Mouse (Mus musculus): ENCODE results near the gene Pdss2. TPM values are rescaled to one million over a fixed set of nuclear protein-coding genes. Genes with fewer than 3 reads are reported as not detected.

Gene Pdss2
- total RNA-seq, 2 experiments from 2014 or later, result 35.0 to 35.9 TPM

GRCm38 (mm10) chr10:43439492-43439941 is 218.2 kb downstream of the Pdss2 start:
- DNase-seq, result no peak

- no peak for DNase-seq
These were observed 218.8 kb downstream of the Pdss2 start for GRCm38 (mm10) chr10:43440050-43440449.

GRCm38 (mm10) chr10:43440981-43441740 is 219.9 kb downstream of the Pdss2 start:
- DNase-seq, result no peak

- no peak for DNase-seq
These were observed 227.4 kb downstream of the Pdss2 start for GRCm38 (mm10) chr10:43448656-43449055.

GRCm38 (mm10) chr10:43451848-43452662 is 230.8 kb downstream of the Pdss2 start:
- DNase-seq, result peak; percentile 74 to 81

GRCm38 (mm10) chr10:43452663-43452996 is 231.3 kb downstream of the Pdss2 start:
- DNase-seq, result no peak

- DNase-seq, result peak; percentile 19 to 23
These were observed 232.9 kb downstream of the Pdss2 start for GRCm38 (mm10) chr10:43454219-43454618.

GRCm38 (mm10) chr10:43454671-43455070 is 233.4 kb downstream of the Pdss2 start:
- DNase-seq, result peak; percentile 71 to 72

- no peak for DNase-seq
These were observed 241.5 kb downstream of the Pdss2 start for GRCm38 (mm10) chr10:43462821-43463220.

- no peak for DNase-seq
These were observed 241.9 kb downstream of the Pdss2 start for GRCm38 (mm10) chr10:43463227-43463626.

GRCm38 (mm10) chr10:43466223-43466622 is 244.9 kb downstream of the Pdss2 start:
- no peak for DNase-seq

GRCm38 (mm10) chr10:43467659-43468058 is 246.4 kb downstream of the Pdss2 start:
- DNase-seq, result no peak

GRCm38 (mm10) chr10:43468293-43468692 is 247.0 kb downstream of the Pdss2 start:
- no peak for DNase-seq

GRCm38 (mm10) chr10:43475376-43475775 is 254.1 kb downstream of the Pdss2 start:
- DNase-seq, result no peak

- DNase-seq, result no peak
These were observed 256.2 kb downstream of the Pdss2 start for GRCm38 (mm10) chr10:43477459-43477858.

GRCm38 (mm10) chr10:43477865-43478681 is 256.8 kb downstream of the Pdss2 start:
- DNase-seq, result peak; percentile 66 to 71

- DNase-seq, result peak; percentile 59 to 69
These were observed 257.6 kb downstream of the Pdss2 start, which contains the start of gene Bend3 for GRCm38 (mm10) chr10:43478751-43479435. TSS of gene Bend3 (plus strand) at chr10:43478831.

GRCm38 (mm10) chr10:43479436-43480157 is 258.3 kb downstream of the Pdss2 start:
- peak; percentile 85 to 94 for DNase-seq

GRCm38 (mm10) chr10:43480227-43480849 is 259.1 kb downstream of the Pdss2 start:
- DNase-seq, result no peak

GRCm38 (mm10) chr10:43481179-43481578 is 259.9 kb downstream of the Pdss2 start:
- DNase-seq, result no peak

GRCm38 (mm10) chr10:43482021-43482420 is 260.7 kb downstream of the Pdss2 start:
- DNase-seq, result no peak
